Mouse (Mus musculus) heart, postnatal 14 days (tissue): ENCODE data around the gene Tas2r137. TPM values are rescaled to one million over a fixed set of nuclear protein-coding genes. Genes with fewer than 3 reads are reported as not detected.
A peak's percentile ranks its signal among the peaks of the same experiment; 100 is the strongest.

Experiments used
- DNase-seq, 2 experiments: peaks; one replicate each; pipeline ENCODE4 v3.0.0; 2021 to 2022
- intact Hi-C: fragments of 180-260 bp; cut with DNase I; formaldehyde crosslinking; loops from one replicate; pipeline ENCODE4 v1.15.1; 2025
- long read RNA-seq, 2 experiments: library from polyadenylated mRNA; stranded (forward); transcript quantifications; one replicate each; pipeline ENCODE4 v2.0.0; 2021
- total RNA-seq, 2 experiments: library from RNA; stranded (reverse); gene quantifications; 2 replicates each; pipeline ENCODE4 v1.2.3; 2021

Gene Tas2r137
- total RNA-seq, result not detected
- long read RNA-seq, experiment 1, result 0 reads
- long read RNA-seq, experiment 2, result 0 reads

- intact Hi-C loops, result no loop called here
Observed at GRCm38 (mm10) chr6:40490933-40491332, at the start of gene Tas2r137. TSS of gene Tas2r137 (plus strand) at chr6:40491233.

GRCm38 (mm10) chr6:40441276-40441675, 49.8 kb upstream of the Tas2r137 start:
- intact Hi-C loops, result no loop called here
- no peak for DNase-seq

More at GRCm38 (mm10) chr6:40490933-40491332, at the start of gene Tas2r137:
- no peak for DNase-seq

DNA sequence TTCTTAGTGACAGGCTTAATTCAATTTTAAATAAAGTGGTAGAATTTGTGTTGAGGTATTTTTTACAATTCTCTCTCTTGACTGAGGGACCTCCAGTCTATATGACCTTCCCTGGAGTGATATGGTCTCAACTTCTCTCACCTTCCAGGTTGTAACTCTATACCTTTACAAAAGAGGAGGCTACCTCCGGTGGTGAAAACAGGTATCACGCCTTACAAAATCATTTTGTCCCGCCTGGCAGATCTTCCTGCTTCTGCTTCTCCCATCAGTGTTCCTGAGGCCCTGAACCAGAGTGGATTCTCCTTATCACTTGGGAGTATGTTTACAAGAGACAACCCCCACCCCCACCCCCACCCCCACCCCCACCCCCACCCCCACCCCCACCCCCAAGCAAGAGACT, 49.3 kb upstream of the Tas2r137 start:
- DNase-seq, result no peak

GRCm38 (mm10) chr6:40443281-40443928, 47.6 kb upstream of the Tas2r137 start:
- intact Hi-C loops, result no loop called here
- no peak for DNase-seq

More for the DNA sequence above, 49.3 kb upstream of the Tas2r137 start:
- intact Hi-C loops, result no loop called here

GRCm38 (mm10) chr6:40448626-40449025, 42.4 kb upstream of the Tas2r137 start:
- intact Hi-C loops, result no loop called here
- DNase-seq, result no peak

DNA sequence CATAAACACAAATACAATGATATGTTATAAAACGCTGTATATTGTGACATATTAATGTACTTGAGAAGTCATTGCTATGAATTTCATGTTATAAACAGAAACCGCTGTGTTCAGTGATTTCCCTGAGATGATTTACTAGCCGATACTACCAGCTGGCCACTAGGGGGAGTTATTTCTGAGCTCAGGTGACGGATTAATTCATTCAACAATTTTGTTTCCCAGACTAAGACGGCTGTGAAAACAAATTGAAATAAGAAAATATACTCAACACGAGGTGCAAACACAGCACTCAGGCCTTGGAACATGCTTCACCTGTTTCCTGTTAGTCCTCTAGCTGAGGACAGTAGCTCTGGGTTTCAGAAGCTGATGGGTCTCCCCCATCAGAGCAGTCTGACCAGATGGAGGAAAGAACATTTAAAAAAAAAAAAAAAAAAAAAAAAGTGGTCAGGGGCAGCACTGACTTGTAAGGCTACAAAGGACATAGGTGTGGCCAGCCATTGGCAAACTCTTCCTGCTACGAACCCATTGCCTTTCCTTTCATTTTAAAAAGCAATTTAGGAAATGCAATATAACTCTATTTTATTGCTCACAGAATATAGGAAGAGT, 36.5 kb upstream of the Tas2r137 start:
- no peak for DNase-seq
- intact Hi-C loops, result no loop called here

DNA sequence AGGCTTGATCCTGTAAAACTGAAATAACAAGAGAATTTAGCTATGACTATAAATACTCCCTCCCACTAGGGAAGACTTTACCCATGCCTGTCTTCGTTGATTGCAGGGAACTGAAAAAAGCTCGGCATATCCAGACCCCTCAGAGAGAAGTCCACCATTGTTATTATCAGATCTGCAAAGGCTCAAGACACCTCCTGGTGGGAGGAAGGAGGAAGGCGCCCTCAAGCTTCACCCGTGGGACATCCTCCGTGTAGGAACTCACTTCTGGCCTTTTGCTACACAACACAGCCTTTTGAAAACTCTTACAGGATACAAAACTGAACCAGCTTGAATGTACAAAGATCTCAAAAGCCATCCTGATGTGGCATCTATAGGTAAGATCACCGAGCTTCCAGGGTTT, 25.3 kb upstream of the Tas2r137 start:
- intact Hi-C loops, result no loop called here
- DNase-seq, result no peak

- DNase-seq, result peak; percentile 90 to 93
- intact Hi-C loops, result loop anchor here (5.0 kb wide), 1 partner anchor 34 kb away; the partner anchor contains the start of genes E330009J07Rik and Wee2
Observed at GRCm38 (mm10) chr6:40470916-40471719, 19.9 kb upstream of the Tas2r137 start, which contains the start of gene Ssbp1. TSS of gene Ssbp1 (plus strand) at chr6:40471352.

GRCm38 (mm10) chr6:40471720-40472010, 19.4 kb upstream of the Tas2r137 start:
- intact Hi-C loops, result loop anchor here (5.0 kb wide), 1 partner anchor 34 kb away; the partner anchor contains the start of genes E330009J07Rik and Wee2

GRCm38 (mm10) chr6:40476132-40476531, 14.9 kb upstream of the Tas2r137 start:
- no peak for DNase-seq
- intact Hi-C loops, result loop anchor here (2.0 kb wide), 1 partner anchor 145 kb away; no protein-coding TSS in a partner anchor

More at GRCm38 (mm10) chr6:40471720-40472010, 19.4 kb upstream of the Tas2r137 start:
- DNase-seq, result no peak

DNA sequence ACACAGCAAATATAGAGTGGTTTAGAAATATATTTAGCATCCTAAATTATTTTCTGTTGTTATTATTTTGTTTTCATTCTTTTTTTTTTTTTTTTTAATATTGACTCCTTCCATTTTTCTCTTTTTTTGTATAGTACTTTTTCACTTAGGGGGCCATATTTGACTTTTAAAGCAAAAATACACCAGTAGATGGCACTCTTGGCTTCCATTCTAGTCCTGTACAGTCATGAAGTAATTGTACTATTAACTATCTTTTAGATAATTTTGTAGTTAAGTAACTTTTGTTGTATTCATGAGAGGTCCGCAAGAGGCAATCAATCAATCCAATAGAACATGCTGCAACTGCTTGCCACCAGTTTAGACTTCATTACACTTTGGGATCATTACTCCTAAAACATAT, 11.3 kb upstream of the Tas2r137 start:
- intact Hi-C loops, result loop anchor here (5.0 kb wide), 1 partner anchor 208 kb away; no protein-coding TSS in a partner anchor
- no peak for DNase-seq

DNA sequence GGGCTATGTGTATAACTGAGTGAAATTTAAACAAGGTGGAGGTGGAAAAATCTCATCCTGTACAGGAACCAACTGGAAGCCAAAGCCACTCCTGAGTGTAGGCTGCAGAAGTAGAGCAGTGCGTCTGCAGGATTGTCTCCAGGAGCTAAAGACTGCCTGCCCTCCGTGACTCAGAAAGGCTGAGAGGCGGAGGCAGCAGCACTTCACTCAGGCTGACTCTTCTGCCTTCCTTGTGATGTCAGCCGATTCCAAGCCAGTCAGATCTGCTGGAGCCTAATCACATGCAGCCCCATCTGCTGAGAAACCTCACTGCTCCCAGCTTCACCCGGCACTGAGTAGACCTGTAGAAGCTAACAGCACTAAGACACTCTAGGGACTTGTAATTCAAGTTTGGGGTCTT, 8.7 kb upstream of the Tas2r137 start:
- intact Hi-C loops, result loop anchor here (5.0 kb wide), 1 partner anchor 205 kb away; no protein-coding TSS in a partner anchor
- no peak for DNase-seq

GRCm38 (mm10) chr6:40493229-40493628, 2.2 kb downstream of the Tas2r137 start, which contains the start of gene Tas2r108:
TSS of gene Tas2r108 (plus strand) at chr6:40493529.
- intact Hi-C loops, result no loop called here
- no peak for DNase-seq

DNA sequence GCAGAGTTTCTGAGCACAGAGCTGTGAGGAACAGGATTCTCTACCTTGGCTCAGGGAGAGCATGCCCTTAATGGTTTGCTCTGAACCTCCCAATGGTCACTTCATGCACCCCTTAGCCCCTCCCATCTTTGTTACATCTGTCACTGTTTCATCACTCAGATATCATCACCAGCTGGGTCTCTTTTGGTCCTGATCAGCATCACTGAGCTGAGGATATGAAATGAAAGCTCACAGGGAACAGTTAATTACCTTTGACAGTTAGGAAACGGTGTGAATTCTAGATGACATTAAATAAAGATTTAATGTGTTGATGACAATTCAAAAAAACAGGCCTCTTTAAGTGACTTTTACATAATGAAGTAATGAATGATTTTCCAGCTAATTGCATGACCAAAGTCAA, 28.4 kb downstream of the Tas2r137 start, which contains the start of gene Prss37:
TSS of gene Prss37 (minus strand) at position 101 of the 400 bp plus-strand sequence.
- intact Hi-C loops, result no loop called here
- DNase-seq, result no peak

Other genes starting within 250 kb of the Tas2r137 start
- gene Agk, start 166.1 kb upstream of the Tas2r137 start, total RNA-seq, result 10 to 100 TPM; 18.4 TPM
- gene E330009J07Rik, start 55.1 kb upstream of the Tas2r137 start, total RNA-seq, result 1 to 10 TPM; 3.3 to 3.4 TPM
- not detected for gene Wee2, start 52.1 kb upstream of the Tas2r137 start, total RNA-seq
- 10 to 100 TPM; 31.8 to 36.3 TPM for gene Ssbp1, start 19.9 kb upstream of the Tas2r137 start, total RNA-seq
- gene Tas2r108, start 2.3 kb downstream of the Tas2r137 start, total RNA-seq, result not detected
- not detected for gene Prss37, start 28.3 kb downstream of the Tas2r137 start, total RNA-seq
- not detected for gene Olfr461, start 63.8 kb downstream of the Tas2r137 start, total RNA-seq
- gene Olfr460, start 78.3 kb downstream of the Tas2r137 start, total RNA-seq, result not detected
- gene Clec5a, start 94.6 kb downstream of the Tas2r137 start, total RNA-seq, result 1 to 10 TPM in 1 of 2 experiments, under 1 TPM in 1; 0.91 to 1.1 TPM
- gene Tas2r138, start 122.1 kb downstream of the Tas2r137 start, total RNA-seq, result not detected
- gene Mgam, start 137.6 kb downstream of the Tas2r137 start, total RNA-seq, result under 1 TPM; 0.38 to 0.68 TPM